Mouse (Mus musculus): ENCODE measurements around the gene Mfsd12. TPM values are rescaled to one million over a fixed set of nuclear protein-coding genes. Genes with fewer than 3 reads are reported as not detected.
A peak's percentile ranks its signal among the peaks of the same experiment; 100 is the strongest.

The Mfsd12 gene
- polyA plus RNA-seq, 1 experiment = 8.2 TPM

DNA sequence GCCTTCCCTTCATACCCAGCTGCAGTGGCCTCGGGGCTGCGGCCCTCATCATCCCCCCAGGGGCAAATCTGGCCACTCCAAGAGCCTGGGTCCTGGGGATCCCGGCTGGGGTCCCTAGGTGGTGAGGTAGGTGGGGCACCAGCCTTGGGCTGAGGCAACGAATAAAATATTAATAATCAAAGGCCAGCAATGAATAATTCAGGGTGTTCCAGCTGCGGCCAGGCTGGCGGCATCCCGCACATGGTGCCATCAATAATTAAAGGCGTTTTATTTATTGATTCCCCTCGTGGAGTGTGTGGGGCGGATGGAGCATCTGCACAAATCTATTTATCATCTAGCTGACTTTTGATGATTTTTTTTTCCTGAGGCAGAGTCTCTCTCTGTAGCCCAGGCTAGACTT lies 46.2 kb downstream of the Mfsd12 start:
- Histone ChIP-seq H3K36me3 (ENCODE audit: control insufficient read depth, insufficient read depth) (peaks cover 93% of the 10 kb centered on the region), H3ac (ENCODE audit: control insufficient read depth, insufficient read length, low read depth) (no peak overlapping the region), H3K79me2 (ENCODE audit: control insufficient read depth, insufficient read depth) (peaks cover 43% of the 10 kb centered on the region), H3K4me3 (ENCODE audit: insufficient read depth, poor library complexity, severe bottlenecking) (no peak overlapping the region), H3K27me3 (ENCODE audit: control insufficient read depth, insufficient read depth, insufficient read length) (no peaks in the 10 kb centered on the region), H3K79me3 (ENCODE audit: low read depth) (peaks cover 20% of the 10 kb centered on the region)
- TF ChIP-seq MYOD1 (IDR thresholded peaks at IDR 0.05; ENCODE audit: control insufficient read depth, insufficient read length, low read depth) = no peak

DNA sequence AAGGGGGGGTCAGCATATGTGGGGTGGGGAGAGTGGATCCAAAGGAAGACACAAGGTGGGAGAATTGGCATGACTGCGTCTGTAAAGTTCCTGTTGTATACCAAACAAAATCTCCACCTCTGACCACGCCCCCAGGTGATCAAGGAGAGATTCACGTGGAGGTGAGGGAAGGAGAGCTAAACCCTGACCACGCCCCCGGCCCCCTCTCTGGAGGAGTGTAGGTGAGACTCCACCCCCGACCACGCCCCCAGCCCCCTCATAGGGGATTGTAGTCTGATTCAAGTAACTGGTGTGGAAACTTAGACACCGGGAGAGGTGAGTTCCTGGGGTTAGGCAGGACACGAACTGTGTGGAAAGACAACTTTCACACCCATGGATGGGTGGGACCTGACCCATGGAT lies 46.8 kb downstream of the Mfsd12 start:
- H3K27me3 ChIP-seq (ENCODE audit: control insufficient read depth, insufficient read depth, insufficient read length) = no peaks in the 10 kb centered on the region

DNA sequence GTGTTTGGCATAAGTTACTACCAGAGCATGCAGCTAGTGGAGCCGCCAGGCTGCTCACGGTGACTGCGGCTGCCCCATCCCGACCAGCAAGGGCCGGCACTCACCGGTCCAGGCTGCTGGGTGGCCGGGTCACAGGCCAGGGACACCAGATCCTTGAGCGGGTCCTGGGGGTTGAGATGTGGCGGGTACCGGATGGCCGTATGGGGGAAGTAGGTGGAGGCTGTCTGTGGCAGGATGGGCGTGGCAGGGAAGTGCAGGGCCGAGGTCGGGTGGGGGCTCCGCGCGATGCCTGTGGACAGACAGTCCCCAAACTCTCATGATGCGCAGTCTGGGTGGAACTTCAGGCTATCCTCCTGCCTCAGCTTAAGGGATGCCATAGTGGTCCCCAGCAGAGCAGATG lies 47.4 kb downstream of the Mfsd12 start:
- peaks cover 16% of the 10 kb centered on the region for H3K79me3 ChIP-seq (ENCODE audit: low read depth)

More for the DNA sequence above, 46.8 kb downstream of the Mfsd12 start:
- Histone ChIP-seq H3ac (ENCODE audit: control insufficient read depth, insufficient read length, low read depth) (no peak overlapping the region), H3K4me3 (ENCODE audit: insufficient read depth, poor library complexity, severe bottlenecking) (no peak overlapping the region), H3K36me3 (ENCODE audit: control insufficient read depth, insufficient read depth) (peaks cover 90% of the 10 kb centered on the region), H3K79me2 (ENCODE audit: control insufficient read depth, insufficient read depth) (peaks cover 43% of the 10 kb centered on the region), H3K79me3 (ENCODE audit: low read depth) (peaks cover 20% of the 10 kb centered on the region)
- no peak for TF ChIP-seq CEBPB (IDR thresholded peaks at IDR 0.05; ENCODE audit: low read depth)

DNA sequence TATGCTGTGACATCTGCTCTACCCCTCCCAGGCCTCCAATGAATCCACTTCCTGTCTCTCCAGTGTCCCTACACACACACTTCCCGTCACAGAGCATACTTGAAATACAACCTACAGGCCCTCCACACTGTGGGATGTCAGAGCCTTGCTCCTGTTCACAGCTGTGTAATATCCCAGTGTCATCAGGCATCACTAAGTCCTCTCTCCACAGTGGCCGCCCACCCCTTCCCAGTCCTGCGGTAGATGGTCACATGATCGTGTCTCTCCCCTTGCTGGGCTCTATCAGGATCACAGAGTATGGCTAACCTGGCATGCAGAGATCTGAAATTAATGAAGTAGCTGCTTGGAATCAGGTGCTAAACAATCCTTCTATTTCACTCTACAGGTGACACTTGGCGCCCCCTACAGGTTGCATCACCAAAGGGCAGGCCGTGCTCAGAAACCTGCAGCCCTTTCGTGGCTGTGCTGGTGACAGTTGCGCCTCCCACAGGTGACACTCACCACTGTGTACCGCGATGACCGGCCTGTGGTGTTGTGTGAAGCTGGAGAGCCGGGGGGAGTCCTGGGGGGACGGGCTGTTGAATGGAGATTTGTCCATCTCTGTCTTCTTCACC lies 48.4 kb downstream of the Mfsd12 start:
- no peak overlapping the region for H3ac ChIP-seq (ENCODE audit: control insufficient read depth, insufficient read length, low read depth)
- H3K27me3 ChIP-seq (ENCODE audit: control insufficient read depth, insufficient read depth, insufficient read length) = no peaks in the 10 kb centered on the region
- peaks cover 88% of the 10 kb centered on the region for H3K36me3 ChIP-seq (ENCODE audit: control insufficient read depth, insufficient read depth)
- TF ChIP-seq CEBPB (IDR thresholded peaks at IDR 0.05; ENCODE audit: low read depth) (no peak), CTCF (IDR thresholded peaks at IDR 0.05; ENCODE audit: control insufficient read depth, insufficient read depth, insufficient read length) (peak; percentile 67)
- H3K4me3 ChIP-seq (ENCODE audit: insufficient read depth, poor library complexity, severe bottlenecking) = no peak overlapping the region
- peaks cover 57% of the 10 kb centered on the region for H3K79me2 ChIP-seq (ENCODE audit: control insufficient read depth, insufficient read depth)
- H3K79me3 ChIP-seq (ENCODE audit: low read depth) = peaks cover 21% of the 10 kb centered on the region

More for the DNA sequence above, 47.4 kb downstream of the Mfsd12 start:
- Histone ChIP-seq H3K79me2 (ENCODE audit: control insufficient read depth, insufficient read depth) (peaks cover 48% of the 10 kb centered on the region), H3ac (ENCODE audit: control insufficient read depth, insufficient read length, low read depth) (no peak overlapping the region), H3K36me3 (ENCODE audit: control insufficient read depth, insufficient read depth) (peaks cover 88% of the 10 kb centered on the region), H3K27me3 (ENCODE audit: control insufficient read depth, insufficient read depth, insufficient read length) (no peaks in the 10 kb centered on the region), H3K4me3 (ENCODE audit: insufficient read depth, poor library complexity, severe bottlenecking) (no peak overlapping the region)
- no peak for TF ChIP-seq MAX (IDR thresholded peaks at IDR 0.05)
- no peak for TF ChIP-seq FOSL1 (IDR thresholded peaks at IDR 0.05; ENCODE audit: insufficient read depth, low read length, poor library complexity, severe bottlenecking)
- TF ChIP-seq CTCF (IDR thresholded peaks at IDR 0.05; ENCODE audit: control insufficient read depth, insufficient read depth, insufficient read length) = no peak
- no peak for TF ChIP-seq USF1 (IDR thresholded peaks at IDR 0.05; ENCODE audit: low read depth)
- no peak for TF ChIP-seq CEBPB (IDR thresholded peaks at IDR 0.05; ENCODE audit: low read depth)
- TF ChIP-seq MYOG (IDR thresholded peaks at IDR 0.05; ENCODE audit: control insufficient read depth, extremely low read depth, insufficient read length) = no peak
- TF ChIP-seq MYOD1 (IDR thresholded peaks at IDR 0.05; ENCODE audit: control insufficient read depth, insufficient read length, low read depth) = no peak

DNA sequence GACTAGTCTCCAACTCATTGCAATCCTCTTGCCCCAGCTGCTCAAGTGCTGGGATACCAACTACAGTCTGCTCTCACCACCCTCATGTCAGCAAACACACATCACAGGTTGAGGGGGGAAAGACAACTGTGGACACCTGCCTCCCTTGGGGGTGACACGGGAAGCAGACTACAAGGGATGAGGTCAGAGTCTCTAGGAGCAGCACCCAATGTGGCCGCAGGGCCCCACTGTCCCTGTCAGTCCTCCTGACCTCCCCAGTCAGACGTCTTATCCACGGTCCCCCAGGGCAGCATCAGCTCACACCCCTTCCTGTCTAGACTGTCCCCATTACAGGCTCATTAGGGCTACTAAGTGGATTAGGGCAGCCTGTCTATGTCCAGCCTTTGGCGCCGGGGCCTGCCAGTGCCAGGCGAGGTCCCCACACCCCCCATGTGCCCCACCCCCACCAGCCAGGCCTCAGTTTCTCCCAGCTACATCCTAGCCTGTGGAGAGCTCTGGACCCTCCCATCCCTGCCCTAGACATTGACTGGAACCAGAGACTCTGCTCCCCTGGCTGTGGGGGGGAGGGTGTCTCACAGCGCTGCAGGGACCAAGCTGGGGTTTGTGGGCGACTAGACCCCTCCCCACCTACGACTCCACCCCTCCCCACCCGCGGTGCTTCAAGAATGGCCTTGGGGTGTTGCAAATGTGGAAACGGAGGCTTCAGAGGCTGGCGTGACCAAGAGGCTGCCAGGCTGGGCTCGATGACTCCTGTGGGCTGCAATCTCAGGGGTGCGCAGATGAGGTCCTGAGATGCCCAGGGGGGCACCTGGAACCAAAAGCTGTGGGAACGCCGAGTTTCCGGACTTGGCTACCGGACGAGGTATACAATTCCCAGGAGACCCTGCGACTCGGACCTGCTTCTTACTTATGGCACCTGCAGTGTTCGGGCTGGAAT lies 49.5 kb downstream of the Mfsd12 start:
- H3K79me3 ChIP-seq (ENCODE audit: low read depth) = peaks cover 25% of the 10 kb centered on the region
- peaks cover 86% of the 10 kb centered on the region for H3K36me3 ChIP-seq (ENCODE audit: control insufficient read depth, insufficient read depth)
- peak overlapping the region; percentile 15 for H3ac ChIP-seq (ENCODE audit: control insufficient read depth, insufficient read length, low read depth)
- H3K4me3 ChIP-seq (ENCODE audit: insufficient read depth, poor library complexity, severe bottlenecking) = no peak overlapping the region
- H3K27me3 ChIP-seq (ENCODE audit: control insufficient read depth, insufficient read depth, insufficient read length) = no peaks in the 10 kb centered on the region
- H3K79me2 ChIP-seq (ENCODE audit: control insufficient read depth, insufficient read depth) = peaks cover 68% of the 10 kb centered on the region
- TF ChIP-seq FOSL1 (IDR thresholded peaks at IDR 0.05; ENCODE audit: insufficient read depth, low read length, poor library complexity, severe bottlenecking) (no peak), USF1 (IDR thresholded peaks at IDR 0.05; ENCODE audit: low read depth) (no peak), MAX (IDR thresholded peaks at IDR 0.05) (no peak), MYOD1 (IDR thresholded peaks at IDR 0.05; ENCODE audit: control insufficient read depth, insufficient read length, low read depth) (no peak), CEBPB (IDR thresholded peaks at IDR 0.05; ENCODE audit: low read depth) (no peak), CTCF (IDR thresholded peaks at IDR 0.05; ENCODE audit: control insufficient read depth, insufficient read depth, insufficient read length) (no peak), MYOG (IDR thresholded peaks at IDR 0.05; ENCODE audit: control insufficient read depth, extremely low read depth, insufficient read length) (no peak)

All from C2C12 (cell line).